Mouse (Mus musculus): Measurements from ENCODE around the gene Vmn2r112.
"Not testable (repeated sequence)": the region's sequence is repeated elsewhere in the genome, so short reads cannot be mapped to it uniquely, and the experiment has no call there.

The Vmn2r112 gene

DNA sequence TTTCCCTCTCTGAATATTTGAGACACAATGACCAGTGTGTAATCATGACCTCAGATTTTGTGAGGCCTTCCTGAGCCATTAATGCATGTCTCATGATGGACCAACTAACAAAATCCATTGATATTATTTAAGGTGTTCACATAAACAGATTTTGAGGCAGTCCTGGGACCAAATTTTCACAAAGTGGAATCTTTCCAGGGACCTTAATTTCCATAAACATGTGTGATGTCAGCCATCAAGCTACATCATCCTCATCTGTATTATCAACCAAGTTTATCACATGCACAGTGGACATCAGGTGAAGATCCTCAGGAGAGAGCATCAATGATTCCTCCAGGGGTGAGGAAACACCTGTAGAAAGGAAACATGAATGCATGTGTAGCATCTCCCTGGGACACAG lies at the start of gene Vmn2r112:
Gene Vmn2r112, plus strand, starts transcription at position 301 of the 400 bp plus-strand sequence.
- not testable (repeated sequence) for DNase-seq

DNA sequence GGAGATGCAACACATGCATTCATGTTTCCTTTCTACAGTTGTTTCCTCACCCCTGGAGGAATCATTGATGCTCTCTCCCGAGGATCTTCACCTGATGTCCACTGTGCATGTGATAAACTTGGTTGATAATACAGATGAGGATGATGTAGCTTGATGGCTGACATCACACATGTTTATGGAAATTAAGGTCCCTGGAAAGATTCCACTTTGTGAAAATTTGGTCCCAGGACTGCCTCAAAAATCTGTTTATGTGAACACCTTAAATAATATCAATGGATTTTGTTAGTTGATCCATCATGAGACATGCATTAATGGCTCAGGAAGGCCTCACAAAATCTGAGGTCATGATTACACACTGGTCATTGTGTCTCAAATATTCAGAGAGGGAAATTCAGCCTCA lies 27.4 kb upstream of the Vmn2r112 start, which contains the start of gene Vmn2r111:
Gene Vmn2r111, minus strand, starts transcription at position 101 of the 400 bp plus-strand sequence.
- DNase-seq: not testable (repeated sequence)

DNA sequence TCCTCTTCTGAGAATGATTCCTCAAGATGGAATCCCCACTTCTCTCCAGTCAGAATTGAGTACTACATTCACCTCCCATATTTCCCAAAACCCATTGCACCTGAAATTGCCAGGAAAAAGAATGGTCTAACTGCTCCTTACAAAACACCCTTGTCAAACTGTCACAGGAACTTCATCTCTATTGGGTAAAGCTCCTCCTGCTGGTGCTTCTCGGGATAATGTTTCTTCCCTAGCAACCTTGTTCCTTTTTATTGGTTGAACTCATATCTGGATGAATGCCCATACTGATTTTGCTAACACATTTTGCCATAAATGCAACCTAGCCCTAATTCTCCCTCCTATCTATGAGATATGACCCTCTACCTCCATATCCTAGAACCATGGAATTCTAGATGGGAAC lies 29.9 kb downstream of the Vmn2r112 start:
- no peak for DNase-seq
